Mouse (Mus musculus) left cerebral cortex, postnatal 25 days (tissue): ENCODE data around the gene Fars2. TPM values are rescaled to one million over a fixed set of nuclear protein-coding genes. Genes with fewer than 3 reads are reported as not detected.

ENCODE experiments used
- DNase-seq, 2 experiments: peaks; one replicate each; pipeline ENCODE4 v3.0.0; 2022; ENCODE audit warnings: low spot score in 2 of 2, mixed read lengths in 1 of 2
- intact Hi-C: fragments of 180-260 bp; cut with DNase I; formaldehyde crosslinking; loops from one replicate; pipeline ENCODE4 v1.15.1; 2025
- total RNA-seq, 2 experiments: library from RNA; stranded (reverse); gene quantifications; 2 replicates each; pipeline ENCODE4 v1.2.3; 2021

The Fars2 gene
- total RNA-seq, 2 experiments from 2014 or later = 33.9 to 39.1 TPM

DNA sequence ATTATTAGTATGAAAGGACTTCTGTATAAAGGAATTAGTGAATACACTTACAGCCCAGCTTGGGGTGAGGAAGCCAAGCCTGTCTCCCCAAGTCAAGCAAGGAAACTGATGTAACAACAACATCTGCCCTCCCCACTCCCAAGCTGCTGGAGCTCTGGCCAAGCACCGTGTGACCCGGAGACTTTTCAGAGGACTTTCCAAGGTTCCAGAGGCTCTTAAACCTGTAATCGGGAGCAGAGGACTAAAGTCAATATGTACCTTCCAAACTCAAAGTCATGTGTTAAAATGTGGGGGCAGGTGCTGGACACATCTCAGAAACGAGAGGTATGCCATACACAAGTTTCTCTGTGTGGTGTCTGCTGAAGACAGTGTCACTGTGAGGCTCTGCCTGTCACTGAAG, 566.4 kb downstream of the Fars2 start:
- DNase-seq = no peak
- intact Hi-C loops = no loop called here

DNA sequence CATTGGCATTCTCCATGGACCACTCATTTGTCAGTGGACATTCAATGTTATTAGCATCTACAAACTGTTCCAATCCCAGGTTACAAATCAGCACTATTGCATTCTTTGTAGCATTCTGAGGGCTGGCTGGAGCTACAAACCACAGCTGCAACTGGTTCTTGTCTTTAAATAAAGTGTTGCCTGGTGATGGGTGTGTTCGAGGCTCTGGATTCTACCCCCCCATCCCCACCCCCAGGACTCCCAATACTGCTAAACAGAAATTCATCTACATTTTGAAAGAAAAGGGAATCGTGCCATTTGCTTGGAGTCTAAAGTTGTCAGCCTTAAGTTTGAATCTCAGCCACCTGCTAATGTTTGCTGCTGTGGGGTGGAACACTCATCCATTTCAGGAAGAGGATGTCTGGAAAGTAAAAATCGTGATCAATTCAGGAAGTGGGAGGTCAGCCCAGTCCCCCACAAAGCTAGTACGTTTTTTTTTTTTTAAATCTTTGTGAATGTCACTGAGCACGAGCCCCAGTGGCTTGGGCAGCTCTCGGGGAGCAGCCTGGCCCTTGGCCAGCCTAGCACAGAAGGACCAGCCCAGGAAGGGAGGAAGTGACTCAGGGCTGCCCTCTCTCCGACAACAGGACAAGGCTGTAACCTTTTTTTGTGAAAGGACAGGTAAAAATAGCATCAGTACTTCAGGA, 578.4 kb downstream of the Fars2 start:
- intact Hi-C loops = loop anchor here (2.0 to 10.0 kb wide), 3 partner anchors 39 to 191 kb away; partner anchors contain the start of gene Nrn1

DNA sequence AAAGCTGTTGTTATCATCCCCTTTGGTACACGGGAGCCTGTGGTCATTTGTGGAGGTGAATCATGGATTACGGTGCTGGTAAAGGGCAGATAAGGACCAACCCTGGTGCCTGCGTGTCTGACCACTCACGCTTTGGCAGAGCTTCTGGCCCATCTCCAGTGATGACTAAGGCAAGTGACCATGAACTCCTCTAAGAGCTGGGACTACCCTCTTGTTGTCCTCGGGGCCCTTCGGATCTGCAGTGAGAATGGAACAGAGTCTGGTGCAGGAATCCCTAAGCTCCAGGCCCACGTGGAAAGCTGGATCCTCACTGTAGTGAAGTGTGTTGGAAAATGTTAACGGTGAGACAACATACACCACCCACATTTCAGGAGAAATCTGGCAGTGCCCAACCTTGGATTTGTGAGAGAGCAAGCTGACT, 579.1 kb downstream of the Fars2 start:
- DNase-seq = peak; percentile 33 to 91
- intact Hi-C loops = loop anchor here (2.0 to 10.0 kb wide), 2 partner anchors 164 to 192 kb away; no protein-coding TSS in a partner anchor

More for the DNA sequence above, 578.4 kb downstream of the Fars2 start:
- peak; percentile 11 to 85 for DNase-seq

- intact Hi-C loops = no loop called here
- no peak for DNase-seq
Observed at GRCm38 (mm10) chr13:36707088-36707690, 590.0 kb downstream of the Fars2 start.

DNA sequence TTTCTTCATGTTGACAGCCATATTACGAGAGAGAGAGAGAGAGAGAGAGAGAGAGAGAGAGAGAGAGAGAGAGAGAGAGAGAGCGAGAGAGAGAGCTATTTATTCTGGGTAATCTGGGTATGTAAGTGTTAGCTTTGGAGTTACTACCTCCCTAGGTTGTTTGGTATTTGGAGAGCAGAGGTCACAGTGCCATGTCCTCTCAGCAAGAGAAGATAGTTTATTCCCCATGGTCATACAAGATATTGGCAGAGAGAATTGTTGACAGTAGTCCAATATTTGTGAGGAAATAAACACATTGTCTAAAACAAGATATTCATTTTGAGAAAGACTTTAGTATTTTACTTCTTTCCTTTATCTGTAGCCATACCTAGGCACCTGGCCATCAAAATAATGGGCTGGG, 596.9 kb downstream of the Fars2 start:
- intact Hi-C loops = no loop called here
- no peak for DNase-seq

GRCm38 (mm10) chr13:36716708-36717107, 599.5 kb downstream of the Fars2 start:
- peak in 1 of 2 experiments; percentile 65 for DNase-seq
- intact Hi-C loops = no loop called here

GRCm38 (mm10) chr13:36717376-36717775, 600.2 kb downstream of the Fars2 start:
- DNase-seq = no peak
- intact Hi-C loops = no loop called here

DNA sequence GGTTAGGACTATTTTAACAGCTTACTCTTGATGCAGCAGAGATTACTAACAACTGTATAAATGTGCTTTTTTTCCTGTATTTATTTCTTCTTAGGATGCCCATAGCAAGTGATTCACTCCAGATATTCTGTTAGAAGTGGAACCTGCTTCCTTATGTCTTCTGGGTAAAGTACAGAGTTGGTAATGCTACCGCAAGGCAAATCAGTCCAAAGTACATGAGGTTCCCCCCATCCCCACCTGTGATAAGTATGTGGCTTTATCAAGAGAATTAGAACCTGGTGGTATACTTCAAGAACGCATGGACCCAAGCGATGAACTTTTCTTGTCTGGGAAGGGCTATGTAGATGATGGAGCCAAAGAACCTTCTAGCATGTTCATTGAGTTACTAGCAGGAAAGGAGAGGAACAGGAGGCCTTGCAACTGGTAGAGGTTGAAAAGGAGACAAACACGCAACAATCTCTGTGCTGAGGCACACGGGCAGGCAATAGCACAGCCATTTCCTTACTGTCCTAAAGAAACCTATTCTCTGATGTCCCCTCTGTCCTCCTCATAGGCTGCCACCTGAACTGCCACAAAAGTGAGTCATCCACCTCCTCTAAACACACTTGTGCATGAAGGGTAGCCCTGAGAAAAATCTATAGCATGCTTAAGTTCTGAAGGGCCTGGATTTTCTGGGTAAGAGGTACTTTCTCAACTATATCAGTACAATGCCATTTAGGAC, 603.2 kb downstream of the Fars2 start:
- no peak for DNase-seq
- intact Hi-C loops = no loop called here

- DNase-seq = no peak
- intact Hi-C loops = no loop called here
Observed at GRCm38 (mm10) chr13:36722309-36722708, 605.1 kb downstream of the Fars2 start.

- peak; percentile 19 to 39 for DNase-seq
- intact Hi-C loops = loop anchor here (2.0 kb wide), 1 partner anchor 145 kb away; no protein-coding TSS in a partner anchor
Observed at GRCm38 (mm10) chr13:36723726-36724300, 606.6 kb downstream of the Fars2 start.

DNA sequence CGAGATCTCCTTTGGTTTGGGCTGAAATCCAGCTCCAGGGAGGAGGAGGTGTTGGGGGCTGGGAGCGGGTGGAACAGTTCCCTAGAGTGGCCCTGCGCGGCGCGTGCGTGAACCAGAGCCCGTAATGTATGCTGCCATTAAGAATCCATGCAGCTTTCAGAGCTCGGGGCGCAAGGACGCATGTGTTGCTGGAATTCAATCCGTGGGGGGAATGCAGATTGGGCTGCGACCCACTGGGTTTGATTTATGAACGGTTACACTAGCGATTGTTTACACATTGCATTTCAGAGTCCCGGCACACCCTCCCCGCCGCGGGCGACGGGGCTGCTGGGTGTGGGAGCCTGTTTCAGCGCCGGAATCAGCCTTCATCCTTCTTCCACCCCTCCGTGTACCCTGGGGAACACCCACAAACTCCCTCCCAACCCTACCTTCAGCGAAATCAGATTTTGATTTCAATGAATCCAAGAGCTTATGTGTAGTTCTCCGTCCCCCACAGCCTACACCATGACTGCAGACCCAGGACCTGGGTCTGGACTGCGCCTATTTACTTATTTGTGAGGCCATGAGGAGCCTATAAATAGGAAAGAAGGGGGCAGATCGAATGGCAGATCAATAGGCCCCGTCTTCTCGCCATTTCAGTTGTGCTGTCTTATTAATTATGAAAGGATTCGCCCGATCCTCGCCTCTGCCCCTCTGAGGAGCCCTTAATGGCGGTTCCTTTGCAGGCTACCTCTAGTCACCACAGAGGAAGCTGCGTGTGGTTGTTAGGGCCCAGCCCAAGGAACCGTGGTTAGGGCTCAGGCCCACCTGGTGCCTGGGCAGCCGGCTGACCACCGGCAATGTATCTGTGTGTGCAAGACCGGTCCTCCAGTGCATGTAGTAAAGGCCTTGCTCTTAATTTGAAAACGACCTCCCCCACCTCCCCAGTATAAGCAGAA, 607.6 kb downstream of the Fars2 start:
- intact Hi-C loops = loop anchor here (2.0 to 5.0 kb wide), 2 partner anchors 146 to 358 kb away; no protein-coding TSS in a partner anchor
- DNase-seq = peak; percentile 76 to 77

DNA sequence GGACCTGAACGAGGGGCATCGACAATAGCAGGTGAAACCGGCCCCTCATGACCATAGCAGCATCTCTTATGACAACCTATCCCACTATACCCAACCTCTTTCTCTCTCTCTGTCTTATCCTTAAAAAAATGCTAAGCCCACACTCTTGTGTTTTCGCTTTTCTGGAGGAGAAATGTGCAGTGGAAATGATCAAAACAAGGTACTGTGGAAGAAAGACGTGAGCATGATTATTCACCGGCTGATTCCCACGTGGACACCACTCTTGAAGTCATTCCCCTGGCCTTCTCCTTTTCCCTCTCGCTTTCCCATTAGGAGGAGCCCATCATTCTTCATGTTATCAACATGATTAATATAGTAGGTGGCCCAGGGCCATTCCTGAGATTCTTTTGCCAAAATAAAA, 608.7 kb downstream of the Fars2 start:
- intact Hi-C loops = loop anchor here (2.0 to 5.0 kb wide), 3 partner anchors 147 to 359 kb away; no protein-coding TSS in a partner anchor

GRCm38 (mm10) chr13:36726551-36726950, 609.3 kb downstream of the Fars2 start:
- intact Hi-C loops = loop anchor here (2.0 to 5.0 kb wide), 2 partner anchors 194 to 359 kb away; no protein-coding TSS in a partner anchor
- DNase-seq = peak; percentile 35 to 48

More for the DNA sequence above, 608.7 kb downstream of the Fars2 start:
- DNase-seq = no peak

- intact Hi-C loops = loop anchor here (2.0 to 5.0 kb wide), 2 partner anchors 194 to 360 kb away; no protein-coding TSS in a partner anchor
- peak; percentile 61 to 89 for DNase-seq
Observed at GRCm38 (mm10) chr13:36726951-36727778, 610.0 kb downstream of the Fars2 start.

DNA sequence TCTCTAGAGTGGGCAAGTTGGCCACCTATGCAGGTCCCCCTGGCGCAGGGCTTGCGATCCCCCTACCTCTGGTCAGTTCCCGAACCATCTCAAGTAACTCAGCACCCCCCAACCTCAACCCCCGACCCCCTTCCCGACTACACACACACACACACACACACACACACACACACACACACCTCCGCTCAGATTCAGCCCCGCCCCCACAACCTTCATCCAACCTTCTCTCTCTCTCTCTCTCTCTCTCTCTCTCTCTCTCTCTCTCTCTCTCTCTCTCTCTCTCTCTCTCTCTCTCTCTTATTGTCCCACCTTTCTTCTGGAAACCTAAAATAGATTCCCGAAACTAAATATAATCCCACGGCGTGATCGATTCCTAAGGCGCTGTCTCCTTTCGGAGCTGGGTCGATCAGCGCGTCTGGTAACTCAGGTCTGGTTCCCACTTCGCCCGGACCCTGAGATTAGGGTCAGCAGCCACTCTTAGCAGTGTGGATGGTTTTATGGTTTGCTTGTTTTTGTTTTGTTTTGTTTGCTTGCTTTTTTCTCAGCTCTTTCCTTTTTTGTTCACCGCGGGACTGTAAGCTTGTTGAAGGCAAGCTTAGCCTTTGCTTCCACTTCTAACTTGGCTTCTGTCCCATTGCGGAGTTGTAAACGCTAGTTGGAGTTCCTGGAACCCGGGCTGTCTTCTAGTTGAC, 610.7 kb downstream of the Fars2 start:
- intact Hi-C loops = loop anchor here (2.0 to 5.0 kb wide), 2 partner anchors 195 to 361 kb away; no protein-coding TSS in a partner anchor
- DNase-seq = no peak

GRCm38 (mm10) chr13:36728509-36728908, 611.3 kb downstream of the Fars2 start:
- intact Hi-C loops = loop anchor here (5.0 kb wide), 1 partner anchor 361 kb away; no protein-coding TSS in a partner anchor
- DNase-seq = no peak
